Mouse (Mus musculus): ENCODE measurements around the gene Coa7.

Gene Coa7

DNA sequence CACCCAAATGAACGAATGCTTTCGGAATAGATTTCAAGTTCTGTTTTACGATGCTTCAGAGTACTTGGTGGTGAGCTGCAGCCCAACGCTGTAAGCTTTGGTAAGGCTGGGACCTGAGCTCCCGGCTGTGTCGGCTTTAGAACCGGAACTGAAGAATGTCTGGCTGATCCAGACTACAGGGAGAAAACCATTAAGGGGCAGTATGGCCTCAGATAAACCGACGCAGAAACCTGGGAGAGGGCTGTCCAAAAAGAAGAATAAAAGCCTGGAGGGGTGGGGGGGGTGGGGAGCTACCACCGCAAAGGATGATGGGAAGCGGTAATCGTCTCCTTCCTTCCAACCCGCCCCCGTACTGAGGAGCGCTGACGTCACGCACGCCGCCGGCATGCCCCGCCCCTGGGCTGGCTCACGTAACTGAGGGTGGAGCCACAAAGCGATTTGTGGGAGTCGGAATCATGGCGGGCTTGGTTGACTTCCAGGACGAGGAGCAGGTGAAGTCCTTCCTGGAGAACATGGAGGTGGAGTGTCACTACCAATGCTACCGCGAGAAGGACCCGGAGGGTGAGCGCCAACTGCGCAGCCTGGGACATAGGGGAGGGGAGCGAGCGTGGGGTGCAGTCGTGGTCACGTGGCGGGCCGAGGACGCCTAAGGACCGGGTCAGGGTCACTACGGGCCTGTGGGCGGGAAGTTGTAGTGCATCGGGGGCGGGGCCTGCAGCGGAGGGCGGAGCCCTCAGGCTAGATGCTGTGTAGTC lies at the start of gene Coa7:
Gene Coa7 (plus strand): TSS at position 411 of the 755 bp plus-strand sequence.
- in situ Hi-C loops (cut with MboI; ENCODE audit: low sequenced_read_pairs), result no loop called here

DNA sequence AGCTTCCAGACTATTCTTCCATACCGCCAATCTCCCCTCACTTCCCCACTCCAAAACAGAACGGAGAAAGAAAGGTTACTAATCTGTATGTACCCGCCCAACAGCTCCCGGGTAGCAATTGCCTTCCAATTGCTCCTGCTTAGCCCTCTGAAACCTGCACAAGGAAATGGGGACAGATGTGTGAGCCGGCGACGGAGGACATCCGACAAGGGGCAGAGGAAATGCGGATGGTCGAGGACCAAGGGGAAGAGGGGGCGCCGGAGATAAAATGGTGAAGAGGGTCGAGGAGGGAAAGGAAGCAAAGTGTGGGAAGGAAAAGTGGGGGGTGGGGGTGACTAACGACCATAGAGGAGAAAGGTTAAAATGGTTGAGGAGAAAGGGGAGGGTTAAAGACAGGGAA lies 27.7 kb upstream of the Coa7 start:
- in situ Hi-C loops (cut with MboI; ENCODE audit: low sequenced_read_pairs), result no loop called here

DNA sequence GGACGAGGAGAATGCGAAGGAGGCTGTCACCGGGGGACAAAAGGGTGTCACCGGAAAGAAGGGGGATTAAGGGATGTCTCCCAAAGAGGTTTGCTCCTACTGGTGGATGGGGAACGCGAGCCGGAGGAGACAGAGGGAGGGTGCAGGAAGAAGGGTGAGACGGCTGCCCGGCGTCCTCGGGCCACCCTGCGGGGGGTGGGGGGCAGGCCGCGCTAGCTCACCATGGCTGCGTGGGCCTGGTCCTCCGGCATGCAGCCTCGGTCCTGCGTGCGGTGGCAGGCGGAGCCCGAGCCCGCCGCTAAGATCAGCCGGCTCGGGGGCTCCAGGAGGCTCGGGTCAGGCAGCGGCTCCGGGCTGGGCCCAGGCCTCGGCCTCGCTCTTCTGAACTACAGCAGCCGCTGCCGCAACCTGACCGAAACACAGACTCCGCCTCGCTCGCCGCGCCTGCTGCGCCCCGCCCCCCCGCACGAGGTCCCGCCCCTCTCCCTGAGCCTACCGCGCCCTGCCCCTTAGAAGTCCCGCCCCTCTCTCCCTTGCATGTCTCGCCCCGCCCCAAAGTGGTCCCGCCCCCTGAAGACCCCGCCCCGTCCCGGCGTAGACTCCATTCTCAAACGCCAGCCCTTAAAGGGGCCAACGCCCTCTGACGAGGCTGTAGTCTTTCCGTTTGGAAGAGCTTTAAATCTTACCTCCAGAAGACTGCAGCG lies 27.1 kb upstream of the Coa7 start, which contains the start of gene Zyg11b:
Gene Zyg11b (minus strand): TSS at position 427 of the 704 bp plus-strand sequence.
- in situ Hi-C loops (cut with MboI; ENCODE audit: low sequenced_read_pairs), result no loop called here

DNA sequence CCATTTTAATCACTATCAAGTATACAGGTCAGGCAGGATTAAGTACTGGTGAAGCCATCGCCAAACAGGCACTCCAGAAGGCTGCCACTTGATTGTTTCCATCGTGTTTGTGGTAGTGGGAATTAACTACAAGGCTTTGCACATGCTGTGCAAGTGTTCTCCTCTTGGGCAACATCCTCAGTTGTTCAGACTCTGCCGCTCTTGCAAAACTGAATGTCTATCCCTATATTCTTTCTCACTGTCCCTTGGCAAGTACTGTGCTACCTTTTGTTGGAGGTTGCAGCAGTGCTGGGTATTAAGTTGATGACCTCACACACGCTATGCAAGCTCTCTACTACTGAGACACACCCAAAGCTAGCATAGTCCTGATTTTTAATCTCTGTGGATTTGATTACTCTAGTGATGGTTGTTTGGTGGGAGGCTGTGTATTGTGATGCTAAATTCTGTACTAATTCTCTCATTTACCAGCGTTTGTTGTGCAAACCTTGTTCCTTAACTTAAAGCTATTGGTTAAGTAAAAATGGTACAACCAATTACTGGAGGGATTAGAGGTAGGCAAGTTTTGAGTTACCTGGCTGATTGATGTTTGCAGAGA lies 25.5 kb upstream of the Coa7 start:
- in situ Hi-C loops (cut with MboI; ENCODE audit: low sequenced_read_pairs), result no loop called here

DNA sequence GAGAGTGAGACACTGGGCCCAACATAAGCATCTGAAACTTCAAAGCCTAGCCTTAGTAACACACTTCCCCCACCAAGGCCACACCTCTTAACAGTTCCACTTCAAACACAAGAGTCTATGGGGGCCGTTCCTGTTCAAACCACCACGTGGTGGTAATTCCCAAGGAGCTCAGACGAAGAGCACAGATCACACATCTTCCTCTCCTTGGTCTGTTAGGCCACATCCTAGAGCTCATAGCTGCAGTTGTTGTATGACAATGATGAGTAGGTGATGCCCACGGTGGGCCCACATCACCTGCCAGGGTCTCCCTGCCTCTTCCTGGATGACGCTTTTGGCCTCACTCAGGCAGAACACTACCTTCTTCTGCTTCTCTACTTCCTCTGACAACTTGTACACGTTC lies 17.2 kb upstream of the Coa7 start:
- in situ Hi-C loops (cut with MboI; ENCODE audit: low sequenced_read_pairs), result no loop called here

DNA sequence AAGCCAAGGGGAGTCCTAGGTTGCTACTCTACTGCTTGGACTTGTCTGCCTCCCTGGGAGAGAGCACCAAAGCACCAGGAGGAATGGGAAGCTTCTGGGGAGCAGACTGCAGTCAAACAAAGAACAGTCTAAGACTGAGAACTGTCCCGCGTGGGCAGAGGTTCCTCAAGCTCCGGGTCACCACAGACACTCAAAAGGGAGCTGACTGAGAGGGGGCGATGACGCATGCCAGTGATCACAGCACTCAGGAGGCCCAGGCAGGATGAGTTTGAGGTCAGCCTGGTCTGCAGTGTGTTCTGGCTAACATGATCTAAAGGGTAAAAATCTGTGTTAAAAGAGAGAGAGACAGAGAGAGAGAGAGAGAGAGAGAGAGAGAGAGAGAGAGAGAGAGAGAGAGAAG lies 13.9 kb upstream of the Coa7 start:
- in situ Hi-C loops (cut with MboI; ENCODE audit: low sequenced_read_pairs), result no loop called here

DNA sequence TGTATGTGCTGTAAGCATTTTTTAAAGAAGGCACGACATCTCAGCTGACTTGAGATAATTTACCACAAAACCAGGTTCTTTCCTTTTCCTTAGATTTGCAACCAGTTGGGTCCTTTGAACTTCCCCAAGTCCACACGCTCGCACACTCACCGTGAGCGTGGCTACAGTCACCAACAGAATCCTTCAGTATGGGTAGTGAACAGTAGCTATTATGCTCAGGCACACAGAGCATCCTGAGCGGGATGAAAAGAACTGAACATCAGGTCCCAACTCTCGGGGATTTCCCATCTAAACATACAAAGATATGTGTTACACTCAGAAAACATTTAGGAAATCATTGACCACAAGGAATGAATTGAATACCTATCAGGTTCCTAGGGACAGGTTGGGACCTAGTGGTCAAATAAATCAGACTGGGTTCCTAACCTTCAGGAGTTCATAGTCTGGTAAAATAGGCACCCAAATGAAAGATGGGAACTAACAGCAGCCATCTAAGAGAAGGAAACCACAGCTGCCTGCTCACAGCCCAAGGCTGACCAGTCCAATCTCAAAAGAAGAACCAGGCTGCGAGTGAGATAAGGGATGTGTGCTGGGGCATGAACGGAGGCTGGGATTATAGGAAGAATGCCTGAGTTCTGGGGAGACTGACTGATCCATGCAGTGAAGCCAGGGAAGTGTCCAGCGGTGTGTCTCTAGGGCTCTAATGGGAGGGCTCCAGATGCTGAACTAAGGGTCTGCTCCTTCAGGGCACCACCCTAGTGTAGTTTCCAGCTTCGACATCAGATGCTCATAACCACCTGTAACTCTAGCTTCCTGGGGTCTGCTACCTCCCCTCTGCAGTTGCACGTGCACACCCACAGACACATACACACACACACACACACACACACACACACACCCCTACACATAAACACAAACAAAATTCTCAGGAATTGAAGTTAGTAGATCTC lies 10.0 kb upstream of the Coa7 start:
- in situ Hi-C loops (cut with MboI; ENCODE audit: low sequenced_read_pairs), result no loop called here

DNA sequence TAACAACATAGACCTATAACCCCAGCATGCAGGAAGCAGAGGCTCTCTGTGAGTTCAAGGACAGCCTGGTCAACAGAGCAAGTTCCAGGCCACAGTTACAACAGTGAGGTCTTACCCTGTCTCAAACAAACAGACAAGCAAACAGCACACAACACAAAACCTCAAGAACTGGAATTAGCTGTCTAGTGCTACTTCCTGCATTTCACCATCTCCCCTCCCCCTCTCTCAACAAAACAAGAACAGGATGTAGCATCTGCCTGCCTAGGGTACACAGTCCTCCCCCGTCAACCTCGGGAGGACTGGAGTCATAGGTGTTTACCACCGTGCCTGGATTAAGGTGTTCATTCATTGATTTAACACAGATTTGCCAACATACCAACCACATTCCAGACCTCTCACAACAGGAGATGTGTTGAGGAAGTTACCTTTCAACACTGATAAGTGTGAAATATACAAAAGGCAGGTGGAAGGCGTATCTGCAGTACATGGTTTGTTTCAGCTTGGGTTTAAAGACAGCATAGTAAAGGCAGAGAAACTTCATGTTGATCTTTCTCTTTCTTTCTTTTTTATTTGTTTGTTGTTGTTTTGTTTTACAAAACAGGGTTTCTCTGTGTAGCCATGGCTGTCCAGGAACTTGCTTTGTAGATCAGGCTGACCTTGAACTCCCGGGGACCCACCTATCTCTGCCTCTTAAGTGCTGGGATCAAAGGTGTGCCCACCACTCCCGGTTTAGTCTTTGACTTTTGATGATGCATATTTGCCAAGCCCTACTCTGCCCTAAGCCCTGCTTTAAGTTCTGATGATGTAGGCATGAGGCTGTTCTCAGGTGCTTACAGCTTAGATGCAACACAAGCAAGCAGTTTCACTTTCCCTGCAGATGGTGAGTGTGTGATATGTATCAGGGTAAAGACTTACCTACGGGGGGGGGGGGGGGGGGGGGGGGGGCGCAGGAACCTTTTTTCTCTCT lies 9.0 kb upstream of the Coa7 start:
- in situ Hi-C loops (cut with MboI; ENCODE audit: low sequenced_read_pairs), result no loop called here

DNA sequence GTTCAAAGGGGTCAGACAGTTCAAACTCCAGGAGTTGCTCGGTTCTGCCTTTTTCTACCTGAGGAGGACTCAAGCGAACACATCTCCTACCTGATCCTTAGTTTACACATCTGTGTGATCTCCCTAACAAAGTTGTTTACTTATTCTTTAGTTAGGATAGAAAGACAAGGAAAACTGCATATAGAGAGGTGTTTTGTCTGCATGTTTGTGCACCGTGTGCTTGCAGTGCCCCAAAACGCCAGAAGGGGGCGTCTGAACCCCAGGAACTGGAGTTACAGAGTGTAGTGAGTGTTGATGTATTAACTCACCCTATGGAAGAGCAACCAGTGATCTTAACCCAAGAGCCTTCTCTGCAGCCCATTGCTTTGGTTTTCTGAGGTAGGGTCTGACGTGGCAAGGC lies 8.2 kb upstream of the Coa7 start:
- in situ Hi-C loops (cut with MboI; ENCODE audit: low sequenced_read_pairs), result no loop called here

DNA sequence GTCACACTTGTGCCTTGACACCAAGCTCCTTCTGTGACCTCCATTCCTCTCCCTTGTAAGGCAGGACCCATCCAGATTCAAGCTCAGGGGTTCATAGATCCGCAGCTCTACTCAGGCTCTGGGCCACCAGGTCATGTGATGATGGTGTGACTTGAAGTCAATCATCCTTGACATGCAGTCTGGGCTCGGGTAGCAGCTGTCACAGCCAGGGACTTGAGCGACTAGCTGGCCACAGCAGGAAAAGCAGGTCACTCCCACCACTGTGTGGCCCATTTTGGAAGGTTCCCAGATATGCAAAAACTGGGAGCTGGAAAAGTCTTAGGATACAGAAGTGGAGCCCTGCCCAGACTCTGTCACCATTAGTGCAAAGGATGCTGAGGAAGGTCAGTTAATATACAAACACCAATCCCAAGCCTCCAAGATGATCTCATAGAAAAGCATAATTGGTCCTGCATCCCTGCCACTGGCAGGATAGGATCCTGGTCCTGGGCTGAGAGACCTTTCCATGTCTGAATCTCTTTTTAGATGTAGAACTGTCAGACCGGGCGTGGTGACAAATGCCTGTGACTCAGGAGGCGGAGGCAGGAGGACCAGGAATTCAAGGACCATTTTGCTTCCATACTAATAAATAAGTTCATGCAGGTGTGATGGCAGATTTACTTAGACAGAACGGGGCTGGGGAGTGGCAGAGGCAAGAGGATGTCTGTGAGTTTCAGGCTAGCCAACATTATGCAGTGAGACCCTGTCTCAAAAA lies 7.1 kb upstream of the Coa7 start:
- in situ Hi-C loops (cut with MboI; ENCODE audit: low sequenced_read_pairs), result no loop called here

DNA sequence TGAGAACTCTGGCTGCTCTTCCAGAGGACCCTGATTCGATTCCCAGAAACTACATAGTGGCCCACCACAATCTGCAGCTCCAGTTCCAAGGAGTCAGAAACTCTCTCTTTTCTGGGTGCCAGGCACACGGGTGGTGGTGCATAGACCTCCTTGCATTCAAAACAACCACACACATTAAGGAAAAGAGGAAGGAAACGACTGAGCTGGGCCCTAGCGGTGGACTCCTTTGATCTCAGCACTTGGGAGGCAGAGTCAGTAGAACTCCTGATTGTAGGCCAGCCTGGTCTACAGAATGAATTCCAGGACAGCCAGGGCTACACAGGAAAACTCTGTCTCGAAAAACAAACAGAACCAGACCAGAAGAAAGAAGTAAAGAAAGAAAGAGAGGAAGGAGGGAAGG lies 4.4 kb upstream of the Coa7 start:
- in situ Hi-C loops (cut with MboI; ENCODE audit: low sequenced_read_pairs), result no loop called here

DNA sequence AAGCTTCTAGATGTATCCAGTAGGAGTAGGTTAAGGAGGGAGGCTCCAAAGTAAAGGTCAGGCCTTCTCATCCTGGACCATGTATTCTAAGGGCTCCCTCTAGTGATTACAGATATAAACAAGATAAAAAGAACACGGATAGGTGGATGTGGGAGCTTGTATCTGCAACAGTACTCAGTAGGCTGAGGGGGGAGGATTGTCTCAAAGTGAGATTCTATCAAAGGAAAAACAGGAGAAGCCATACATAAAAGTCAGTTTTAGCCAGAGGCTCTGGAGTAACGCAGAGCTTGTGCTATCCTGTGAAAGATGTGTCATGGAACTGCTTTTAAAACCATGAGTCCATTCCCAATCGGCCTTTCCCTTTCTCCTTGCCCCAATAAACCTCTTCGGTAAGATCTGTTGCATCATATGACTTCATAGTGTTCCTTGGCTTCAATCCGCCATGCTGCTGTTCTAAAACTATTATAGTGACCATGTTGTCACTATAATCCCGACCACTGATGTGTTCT lies 815 bp upstream of the Coa7 start:
- in situ Hi-C loops (cut with MboI; ENCODE audit: low sequenced_read_pairs), result no loop called here

DNA sequence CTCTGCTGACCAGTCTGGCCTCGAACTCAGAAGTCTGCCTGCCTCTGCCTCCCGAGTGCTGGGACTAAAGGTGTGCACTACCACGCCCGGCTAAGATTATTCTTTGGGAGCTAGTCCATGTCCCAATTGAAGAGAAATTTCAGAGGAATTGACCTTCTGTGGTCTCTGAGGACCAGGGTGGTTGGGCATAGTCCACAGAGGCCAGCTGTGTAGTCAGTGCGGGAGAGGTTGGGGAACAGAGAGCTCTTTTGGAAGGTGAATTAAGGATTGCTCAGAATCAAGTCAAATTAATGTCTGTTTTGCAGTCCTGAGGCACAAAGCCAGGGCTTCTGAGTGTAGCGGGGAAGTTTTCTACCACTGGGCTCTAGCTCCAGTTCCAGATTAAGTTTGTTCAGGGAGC lies 1.9 kb downstream of the Coa7 start:
- in situ Hi-C loops (cut with MboI; ENCODE audit: low sequenced_read_pairs), result no loop called here

DNA sequence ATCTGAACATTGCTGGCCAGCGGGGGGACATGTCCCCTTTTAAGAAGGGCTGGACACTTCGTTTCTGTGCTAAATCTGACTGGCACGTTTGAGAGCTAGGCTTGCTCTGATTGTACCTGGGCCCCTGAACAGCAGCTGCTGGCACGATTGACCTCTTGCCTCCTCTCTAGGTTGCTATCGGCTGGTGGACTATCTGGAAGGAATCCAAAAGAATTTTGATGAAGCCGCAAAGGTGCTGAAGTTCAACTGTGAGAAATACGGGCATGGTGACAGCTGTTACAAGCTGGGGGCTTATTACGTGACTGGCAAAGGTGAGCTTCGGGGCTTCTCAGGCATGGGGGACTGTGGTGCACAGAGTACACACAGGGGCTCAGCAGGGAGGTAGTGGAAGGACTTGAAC lies 4.1 kb downstream of the Coa7 start:
- in situ Hi-C loops (cut with MboI; ENCODE audit: low sequenced_read_pairs), result no loop called here

DNA sequence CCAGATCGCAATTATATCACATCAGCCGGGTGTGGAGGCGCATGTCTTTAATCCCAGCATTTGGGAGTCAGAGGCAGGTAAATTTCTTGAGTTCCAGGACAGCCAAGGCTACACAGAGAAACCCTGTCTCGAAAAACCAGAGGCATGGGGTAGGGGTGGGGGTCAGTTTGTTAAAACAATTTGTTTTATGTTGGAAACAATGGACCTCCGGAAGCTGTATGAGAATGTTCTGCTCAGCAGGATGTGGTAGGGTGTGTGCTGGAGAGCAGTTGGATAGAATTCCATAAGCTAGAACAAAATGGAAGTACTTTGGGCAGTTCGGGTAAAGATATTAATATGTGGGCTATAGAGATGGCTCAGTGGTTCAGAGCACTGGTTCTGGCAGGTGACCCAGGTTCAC lies 7.5 kb downstream of the Coa7 start:
- in situ Hi-C loops (cut with MboI; ENCODE audit: low sequenced_read_pairs), result no loop called here

DNA sequence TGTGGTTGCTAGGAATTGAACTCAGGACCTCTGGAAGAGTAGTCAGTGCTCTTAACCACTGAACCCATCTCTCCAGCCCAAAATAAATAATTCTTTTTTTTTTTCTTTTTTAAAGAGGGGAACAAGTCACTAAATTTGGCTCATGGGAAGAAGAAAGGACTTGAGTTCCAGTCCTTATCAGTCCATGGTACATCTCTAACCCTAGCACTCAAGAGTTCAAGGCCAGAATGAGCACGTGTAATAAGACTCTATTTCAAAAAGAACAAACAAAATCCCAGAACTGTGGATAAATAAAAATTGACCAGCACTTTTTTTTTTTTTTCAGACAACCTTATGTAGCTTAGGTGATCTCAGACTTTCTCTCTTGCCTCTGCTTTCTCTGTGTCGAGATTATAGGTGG lies 8.8 kb downstream of the Coa7 start:
- in situ Hi-C loops (cut with MboI; ENCODE audit: low sequenced_read_pairs), result no loop called here

DNA sequence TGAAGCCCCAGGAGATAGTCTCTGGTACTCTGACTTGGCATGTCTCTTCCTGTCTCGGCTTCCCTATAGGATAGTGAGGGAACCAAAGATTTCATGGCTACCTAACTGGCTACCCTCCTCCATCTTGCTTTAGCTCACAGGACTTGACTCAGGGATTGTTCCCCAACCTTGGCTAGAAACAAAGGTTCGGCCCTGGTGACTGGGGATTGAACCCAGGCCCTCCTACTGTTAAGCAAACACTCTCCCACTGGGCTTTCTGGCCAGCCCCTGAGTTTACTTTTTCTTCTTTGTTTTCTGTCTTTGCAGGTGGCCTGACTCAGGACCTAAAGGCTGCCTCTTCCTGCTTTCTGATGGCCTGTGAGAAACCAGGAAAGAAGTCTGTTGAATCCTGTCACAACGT lies 9.9 kb downstream of the Coa7 start:
- in situ Hi-C loops (cut with MboI; ENCODE audit: low sequenced_read_pairs), result no loop called here

DNA sequence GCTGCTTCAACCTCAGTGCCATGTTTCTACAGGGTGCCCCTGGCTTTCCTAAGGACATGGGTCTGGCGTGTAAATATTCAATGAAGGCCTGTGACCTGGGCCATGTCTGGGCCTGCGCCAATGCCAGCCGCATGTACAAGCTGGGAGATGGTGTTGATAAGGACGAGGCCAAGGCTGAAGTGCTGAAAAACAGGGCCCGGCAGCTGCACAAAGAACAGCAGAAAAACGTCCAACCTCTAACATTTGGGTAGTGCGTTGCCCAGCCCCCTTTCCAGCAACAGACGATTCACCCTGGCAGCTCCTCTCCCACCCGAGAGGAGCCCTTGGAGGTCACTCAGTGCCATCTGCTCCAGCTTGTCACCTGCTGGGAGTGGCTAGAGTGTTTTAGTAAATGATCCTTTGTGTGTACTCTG lies 10.4 kb downstream of the Coa7 start:
- in situ Hi-C loops (cut with MboI; ENCODE audit: low sequenced_read_pairs), result no loop called here

DNA sequence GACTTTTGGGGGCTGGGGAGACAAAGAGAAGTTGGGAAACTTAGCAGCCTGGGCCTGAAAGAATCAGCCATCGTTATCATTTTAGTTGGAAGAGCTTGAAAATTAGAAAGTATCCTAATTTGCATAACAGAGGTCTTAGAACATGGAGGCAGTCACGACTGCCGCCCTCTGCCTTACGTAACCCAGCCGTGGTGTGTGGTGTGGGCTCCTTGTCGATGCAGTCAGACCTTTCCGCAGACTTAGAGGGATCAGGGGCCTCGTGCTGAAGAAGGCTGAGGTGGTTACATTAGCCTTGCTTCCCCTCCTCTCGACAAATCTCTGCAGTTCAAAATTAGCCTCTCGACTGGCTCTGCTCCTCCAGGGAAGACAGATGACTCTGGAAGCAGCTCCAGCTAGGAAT lies 10.9 kb downstream of the Coa7 start:
- in situ Hi-C loops (cut with MboI; ENCODE audit: low sequenced_read_pairs), result no loop called here

Measured in CH12F3 (cell line).